Mouse (Mus musculus): ENCODE measurements around the gene Ccdc80. TPM values are rescaled to one million over a fixed set of nuclear protein-coding genes. Genes with fewer than 3 reads are reported as not detected.

The Ccdc80 gene
- total RNA-seq, 2 experiments from 2014 or later = 5.1 to 5.7 TPM

DNA sequence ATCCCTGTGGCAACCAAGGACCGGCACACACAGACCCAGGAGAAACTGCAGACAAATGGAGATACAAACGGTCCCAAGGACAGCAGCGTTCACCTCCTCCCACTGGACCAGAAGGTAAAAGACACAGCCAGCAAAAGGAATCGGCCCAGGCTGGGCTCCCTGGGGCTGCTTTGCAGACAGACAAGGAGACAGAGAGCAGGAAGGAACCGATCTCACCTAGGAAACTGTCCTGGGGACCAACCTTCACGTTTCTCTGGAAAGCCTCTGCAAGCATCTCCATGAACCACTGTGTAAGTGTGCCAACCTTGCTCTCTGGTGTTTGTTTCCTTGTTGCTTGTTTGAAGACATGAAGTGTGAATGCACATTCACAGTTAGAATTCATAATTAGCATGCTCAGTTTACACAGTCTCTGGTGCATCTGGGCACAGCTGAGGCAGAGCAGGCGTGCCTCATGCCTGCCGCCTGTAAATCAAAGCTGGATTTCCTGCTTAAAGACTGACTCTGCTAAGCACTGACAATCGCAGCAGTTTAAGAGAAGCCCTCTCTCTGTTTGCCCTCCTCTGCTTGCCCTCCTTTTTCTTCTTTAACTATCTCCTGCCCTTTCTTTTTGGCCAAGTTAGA, 1.0 kb downstream of the Ccdc80 start:
- DNase-seq (ENCODE audit: extremely low spot score in 1 of 2, low spot score in 2 of 2) = no peak
- TF ChIP-seq CTCF (IDR thresholded peaks at IDR 0.05) = no peak
- intact Hi-C loops (cut with DNase I) = loop anchor here (10.0 kb wide), 1 partner anchor 609 kb away; no protein-coding TSS in a partner anchor
- Histone ChIP-seq H3K4me3 (peak overlapping the region; percentile 25), H3K27ac (no peak overlapping the region)

DNA sequence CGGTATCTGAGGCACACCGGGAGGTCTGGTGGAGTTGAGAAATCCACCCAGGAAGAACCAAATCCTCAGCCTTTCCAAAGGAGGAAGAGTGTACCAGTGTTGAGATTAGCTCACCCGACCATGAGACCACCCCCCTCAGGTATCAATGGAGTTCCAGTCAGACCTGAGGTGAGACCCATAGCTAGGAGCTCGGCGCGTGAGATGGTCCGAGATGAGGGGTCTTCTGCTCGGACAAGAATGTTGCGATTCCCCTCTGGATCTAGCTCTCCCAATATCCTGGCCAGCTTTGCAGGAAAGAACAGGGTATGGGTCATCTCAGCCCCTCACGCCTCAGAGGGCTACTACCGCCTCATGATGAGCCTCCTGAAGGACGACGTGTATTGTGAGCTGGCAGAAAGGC, 1.8 kb downstream of the Ccdc80 start:
- no peak for DNase-seq (ENCODE audit: extremely low spot score in 1 of 2, low spot score in 2 of 2)
- Histone ChIP-seq H3K4me3 (no peak overlapping the region), H3K27ac (no peak overlapping the region)
- TF ChIP-seq CTCF (IDR thresholded peaks at IDR 0.05) = no peak
- intact Hi-C loops (cut with DNase I) = loop anchor here (10.0 kb wide), 1 partner anchor 610 kb away; no protein-coding TSS in a partner anchor

DNA sequence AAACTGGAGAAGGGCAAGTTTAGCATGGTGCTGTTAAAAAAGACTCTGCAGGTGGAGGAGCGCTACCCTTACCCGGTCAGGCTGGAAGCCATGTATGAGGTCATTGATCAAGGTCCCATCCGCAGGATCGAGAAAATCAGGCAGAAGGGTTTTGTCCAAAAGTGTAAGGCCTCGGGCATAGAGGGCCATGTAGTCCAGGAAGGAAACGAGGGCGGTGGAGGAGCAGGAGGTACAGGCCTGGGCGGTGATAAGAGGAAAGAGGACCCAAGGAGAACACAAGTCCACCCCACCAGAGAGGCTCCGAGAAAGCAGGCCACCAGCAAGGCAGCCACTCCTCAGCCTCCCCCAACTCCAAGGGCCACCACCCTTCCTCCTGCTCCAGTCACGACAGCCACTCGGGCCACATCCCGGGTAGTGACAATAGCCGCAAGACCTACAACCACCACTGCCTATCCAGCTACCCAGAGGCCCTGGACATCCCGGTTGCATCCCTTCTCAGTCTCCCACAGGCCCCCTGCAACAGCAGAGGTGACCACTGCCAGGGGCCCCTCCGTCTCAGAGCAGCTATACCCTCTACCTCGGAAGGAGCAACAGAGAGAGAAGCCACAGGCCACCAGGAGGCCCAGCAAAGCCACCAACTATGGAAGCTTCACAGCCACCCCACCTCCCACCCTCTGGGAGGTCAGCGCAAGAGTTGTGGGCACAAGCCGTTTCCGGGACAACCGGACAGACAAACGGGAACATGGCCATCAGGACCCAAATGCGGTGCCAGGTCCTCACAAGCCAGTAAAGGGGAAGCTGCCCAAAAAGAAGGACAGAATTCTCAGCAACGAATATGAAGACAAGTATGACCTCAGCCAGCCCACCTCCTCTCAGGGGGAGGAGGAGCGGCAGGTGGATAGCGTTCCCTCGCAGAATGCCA, 2.6 kb downstream of the Ccdc80 start:
- Histone ChIP-seq H3K27ac (no peak overlapping the region), H3K4me3 (no peak overlapping the region; the same call in 1 of the 2 replicates)
- DNase-seq (ENCODE audit: extremely low spot score in 1 of 2, low spot score in 2 of 2) = peak in 1 of 2 experiments; percentile 22
- no peak for TF ChIP-seq CTCF (IDR thresholded peaks at IDR 0.05)
- intact Hi-C loops (cut with DNase I) = loop anchor here (10.0 kb wide), 1 partner anchor 611 kb away; no protein-coding TSS in a partner anchor

DNA sequence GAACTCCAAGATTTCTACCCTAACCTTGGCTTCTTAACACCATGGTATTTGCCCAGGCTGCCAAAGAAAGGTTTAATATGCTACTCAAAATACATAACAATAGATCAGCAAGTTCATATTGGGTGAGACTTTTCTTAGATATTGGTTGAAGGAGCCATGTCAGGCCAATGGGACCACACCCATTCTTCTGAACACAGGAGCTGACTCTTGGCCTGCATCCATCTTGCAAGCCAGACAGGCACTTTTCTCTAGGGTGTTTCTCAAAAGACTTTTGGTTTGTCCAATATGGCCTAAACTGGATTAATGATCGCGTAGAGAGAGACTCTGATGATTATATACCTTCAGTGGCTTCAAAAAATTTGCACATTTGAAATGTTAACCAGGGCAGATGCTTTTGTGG, 4.3 kb downstream of the Ccdc80 start:
- intact Hi-C loops (cut with DNase I) = loop anchor here (10.0 kb wide), 1 partner anchor 613 kb away; no protein-coding TSS in a partner anchor
- Histone ChIP-seq H3K4me3 (no peak overlapping the region), H3K27ac (no peak overlapping the region)
- no peak for DNase-seq (ENCODE audit: extremely low spot score in 1 of 2, low spot score in 2 of 2)
- no peak for TF ChIP-seq CTCF (IDR thresholded peaks at IDR 0.05)

DNA sequence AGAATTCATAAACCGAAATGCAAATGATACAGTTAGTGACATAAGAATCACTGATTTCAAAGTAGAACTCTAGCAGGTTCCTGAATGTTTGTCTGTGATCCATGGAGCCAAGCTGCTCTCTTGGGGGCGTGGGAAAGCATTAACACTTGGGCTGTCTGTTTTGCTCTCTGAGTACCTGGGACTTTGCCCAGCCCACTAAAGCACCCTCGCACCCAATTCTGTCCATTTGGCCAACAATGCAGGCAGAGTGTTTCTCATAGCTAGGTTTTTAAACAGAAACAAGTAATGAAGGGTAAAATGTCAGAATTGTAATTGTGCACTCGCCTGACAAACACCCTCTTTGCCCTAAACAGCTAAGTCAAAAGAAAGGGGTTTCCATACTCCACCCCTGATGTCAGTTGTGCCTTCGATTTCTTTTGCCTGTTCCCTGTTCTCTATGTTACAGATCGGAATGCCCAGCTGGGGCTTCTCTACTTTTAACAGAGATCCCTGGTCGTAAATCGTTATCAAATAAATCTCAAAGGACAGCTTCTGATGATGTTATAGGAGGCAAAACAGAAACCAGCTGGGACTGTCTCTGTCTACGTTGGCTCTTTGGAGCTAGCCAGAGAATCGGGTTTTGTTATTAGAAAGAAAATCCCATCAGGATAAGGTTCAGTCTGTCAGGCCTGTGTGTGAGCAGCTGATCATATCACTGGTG, 5.1 kb downstream of the Ccdc80 start:
- TF ChIP-seq CTCF (IDR thresholded peaks at IDR 0.05) = no peak
- Histone ChIP-seq H3K4me3 (peak overlapping the region; percentile 0; the same call in 1 of the 2 replicates), H3K27ac (peak overlapping the region; percentile 34)
- intact Hi-C loops (cut with DNase I) = loop anchor here (10.0 kb wide), 1 partner anchor 614 kb away; no protein-coding TSS in a partner anchor
- DNase-seq (ENCODE audit: extremely low spot score in 1 of 2, low spot score in 2 of 2) = no peak

DNA sequence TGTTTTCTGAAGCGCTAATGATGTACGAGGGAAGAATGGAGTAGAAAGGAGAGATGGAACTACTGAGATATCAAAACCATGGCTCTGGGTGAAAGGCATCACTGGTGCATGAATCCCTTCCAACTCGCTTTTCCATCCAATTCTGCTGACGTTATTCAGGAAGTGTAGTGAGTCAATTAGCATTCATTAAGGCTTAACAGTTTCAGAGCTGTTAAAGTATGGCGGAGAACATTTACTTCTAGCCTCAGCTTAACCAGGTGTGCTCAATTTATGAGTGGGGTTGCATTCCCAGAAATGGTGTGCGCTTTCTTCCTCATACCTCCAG, 5.6 kb downstream of the Ccdc80 start:
- H3K27ac ChIP-seq = peak overlapping the region; percentile 34; the same call in 1 of the 2 replicates
- H3K4me3 ChIP-seq = 0 out of 2 replicates have a peak overlapping the region, but pooled peaks have one; percentile 0
- intact Hi-C loops (cut with DNase I) = loop anchor here (10.0 kb wide), 1 partner anchor 614 kb away; no protein-coding TSS in a partner anchor
- no peak for TF ChIP-seq CTCF (IDR thresholded peaks at IDR 0.05)
- DNase-seq (ENCODE audit: extremely low spot score in 1 of 2, low spot score in 2 of 2) = no peak

DNA sequence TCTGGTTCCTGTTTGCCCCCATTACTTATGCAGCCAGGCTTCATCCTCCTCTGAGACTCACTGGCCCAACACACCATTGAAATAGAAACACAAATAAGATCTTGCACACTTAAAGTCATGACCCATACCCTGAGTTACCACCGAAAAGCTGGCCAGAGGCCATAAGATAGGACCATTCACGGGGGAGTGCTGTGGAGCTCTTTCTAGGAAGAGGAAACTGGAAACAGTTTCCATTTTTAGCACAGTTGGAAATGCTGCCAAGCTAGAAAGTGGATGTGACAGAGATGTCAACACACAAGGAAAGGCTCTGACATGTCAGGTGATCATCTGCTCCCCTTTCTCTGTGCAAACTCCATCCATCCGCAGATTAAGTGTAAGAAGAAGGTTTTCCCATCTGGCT, 7.7 kb downstream of the Ccdc80 start:
- TF ChIP-seq CTCF (IDR thresholded peaks at IDR 0.05) = no peak
- DNase-seq (ENCODE audit: extremely low spot score in 1 of 2, low spot score in 2 of 2) = no peak
- intact Hi-C loops (cut with DNase I) = no loop called here
- Histone ChIP-seq H3K27ac (no peak overlapping the region), H3K4me3 (no peak overlapping the region)

DNA sequence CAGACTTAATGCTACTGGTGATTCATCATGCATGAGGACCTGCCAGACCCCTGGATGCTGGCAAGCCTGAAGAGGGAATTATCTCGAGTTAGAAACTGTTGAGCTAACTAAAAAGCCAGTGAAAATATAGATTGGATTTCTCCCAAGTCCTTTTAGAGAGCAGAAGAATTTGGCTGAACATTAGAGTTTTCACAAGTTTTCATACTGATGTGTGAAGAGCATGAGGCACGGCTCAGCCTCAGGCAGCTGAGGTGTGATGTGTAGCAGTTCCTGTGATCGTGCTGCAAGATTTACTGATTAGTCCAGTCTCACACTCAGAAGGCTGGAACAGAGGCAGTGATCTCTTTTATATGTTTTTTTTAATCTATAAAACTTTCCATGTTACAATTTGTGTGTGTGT, 11.8 kb downstream of the Ccdc80 start:
- DNase-seq (ENCODE audit: extremely low spot score in 1 of 2, low spot score in 2 of 2) = no peak
- intact Hi-C loops (cut with DNase I) = no loop called here
- Histone ChIP-seq H3K4me3 (no peak overlapping the region), H3K27ac (no peak overlapping the region)
- TF ChIP-seq CTCF (IDR thresholded peaks at IDR 0.05) = no peak

DNA sequence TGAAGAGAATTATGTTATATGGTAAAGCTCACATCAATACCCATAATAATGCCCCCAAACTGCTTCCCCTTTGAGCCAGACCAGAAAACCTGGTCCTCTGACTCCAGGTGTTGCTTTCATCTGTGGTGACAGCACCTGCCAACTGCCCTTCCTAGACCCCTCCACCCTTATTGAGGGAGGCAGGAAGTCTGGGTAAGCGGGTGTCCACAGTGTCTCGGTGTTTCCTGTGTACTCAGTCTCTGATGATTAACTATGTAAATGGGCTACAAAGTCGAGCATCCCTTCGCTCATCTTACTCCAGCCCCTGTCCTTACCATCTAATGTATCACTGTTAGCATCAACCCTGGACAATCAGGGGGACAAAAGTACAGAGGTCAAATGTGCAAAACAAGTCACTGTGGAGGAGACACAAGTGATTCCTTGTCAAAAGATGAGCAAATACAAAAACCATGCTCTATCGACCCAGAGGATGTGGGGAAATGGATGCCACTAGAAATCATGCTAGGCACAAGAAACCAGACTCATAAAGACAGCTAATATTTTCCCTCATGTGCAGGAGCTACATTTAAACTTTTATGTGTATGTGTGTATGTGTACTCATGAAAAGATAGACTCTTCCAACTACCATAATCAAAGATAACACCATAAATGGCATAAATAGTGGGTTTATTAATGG, 15.1 kb downstream of the Ccdc80 start:
- intact Hi-C loops (cut with DNase I) = no loop called here
- DNase-seq (ENCODE audit: extremely low spot score in 1 of 2, low spot score in 2 of 2) = no peak
- TF ChIP-seq CTCF (IDR thresholded peaks at IDR 0.05) = no peak
- H3K27ac ChIP-seq = no peak overlapping the region
- no peak overlapping the region for H3K4me3 ChIP-seq

DNA sequence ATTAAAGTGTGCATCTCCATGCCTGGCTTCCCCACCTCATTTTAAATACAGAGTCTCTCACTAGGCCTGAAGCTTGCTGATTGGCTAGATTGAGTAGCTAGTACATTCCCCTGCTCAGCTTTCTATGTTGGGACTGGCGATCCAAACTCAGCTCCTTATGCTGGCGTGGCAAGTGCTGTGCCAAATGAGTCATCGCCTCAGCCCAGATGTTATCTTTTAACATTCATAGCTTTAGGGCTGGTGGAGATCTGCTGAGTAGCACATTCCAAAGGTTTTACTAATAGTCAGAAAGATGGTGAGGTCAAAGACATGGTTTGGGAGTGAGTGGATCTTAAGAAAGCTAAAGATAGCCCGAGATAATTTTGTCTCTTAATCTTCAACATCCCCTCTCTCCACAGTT, 17.3 kb downstream of the Ccdc80 start:
- DNase-seq (ENCODE audit: extremely low spot score in 1 of 2, low spot score in 2 of 2) = no peak
- no peak for TF ChIP-seq CTCF (IDR thresholded peaks at IDR 0.05)
- Histone ChIP-seq H3K27ac (no peak overlapping the region), H3K4me3 (no peak overlapping the region)
- intact Hi-C loops (cut with DNase I) = no loop called here

DNA sequence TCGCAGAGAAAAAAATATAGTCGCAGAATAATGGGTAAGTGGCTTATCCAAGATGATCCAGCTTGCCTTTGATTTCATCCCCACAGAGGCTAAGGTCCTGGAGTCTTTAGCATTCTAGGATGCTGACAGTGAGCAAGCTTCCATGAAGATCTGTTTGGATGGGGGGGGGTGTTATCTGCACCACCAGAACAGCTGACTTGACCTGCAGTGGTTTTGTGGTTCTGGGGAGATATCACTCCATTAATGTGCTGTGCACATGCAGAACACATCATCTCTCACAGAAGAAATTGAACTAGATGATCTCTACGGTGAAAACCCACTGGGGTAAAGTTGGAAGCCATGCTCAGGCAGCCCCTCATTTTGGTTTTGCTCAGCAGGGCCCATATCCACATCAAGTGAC, 24.0 kb downstream of the Ccdc80 start:
- no peak for TF ChIP-seq CTCF (IDR thresholded peaks at IDR 0.05)
- intact Hi-C loops (cut with DNase I) = no loop called here
- no peak for DNase-seq (ENCODE audit: extremely low spot score in 1 of 2, low spot score in 2 of 2)
- no peak overlapping the region for H3K4me3 ChIP-seq
- no peak overlapping the region for H3K27ac ChIP-seq
